Mouse (Mus musculus) kidney, postnatal 0 days (tissue): Measurements from ENCODE around the gene Mpped2. TPM values are rescaled to one million over a fixed set of nuclear protein-coding genes. Genes with fewer than 3 reads are reported as not detected.

Experiments used
- ATAC-seq: fragments of 200-750 bp; cut with Nextera tagmentation; replicated peaks from 2 replicates; pipeline ENCODE4 v1.8.0; 2017; ENCODE audit warnings: low read depth, moderate number of reproducible peaks, moderate TSS enrichment, moderate library complexity; ENCODE audit not compliant: low FRiP score
- DNase-seq: peaks from one replicate; pipeline ENCODE4 v3.0.0-alpha.2; 2016; ENCODE audit warnings: low spot score
- H3K27ac ChIP-seq: fragments of 300-500 bp; sonication (generic); 2 replicates; pipeline ENCODE4 v1.5.1; 2014; ENCODE audit warnings: mild to moderate bottlenecking
- H3K27me3 ChIP-seq: fragments of 300-500 bp; sonication (generic); 2 replicates; pipeline ENCODE4 v1.6.1; 2014; ENCODE audit warnings: low read length, mixed read lengths; ENCODE audit not compliant: insufficient read depth
- H3K36me3 ChIP-seq: fragments of 300-500 bp; sonication (generic); 2 replicates; pipeline ENCODE4 v1.6.1; 2014; ENCODE audit warnings: low read length, mixed read lengths; ENCODE audit not compliant: insufficient read depth
- H3K4me1 ChIP-seq: fragments of 300-500 bp; sonication (generic); replicated peaks from 2 replicates; pipeline ENCODE4 v1.6.1; 2014; ENCODE audit warnings: antibody characterized with exemption, low read length, mixed read lengths; ENCODE audit not compliant: insufficient read depth
- H3K4me2 ChIP-seq: fragments of 300-500 bp; sonication (generic); 2 replicates; pipeline ENCODE4 v1.6.1; 2014; ENCODE audit warnings: mild to moderate bottlenecking, low read length, moderate library complexity, mixed read lengths
- H3K4me3 ChIP-seq: fragments of 300-500 bp; sonication (generic); replicated peaks from 2 replicates; pipeline ENCODE4 v1.5.1; 2014; ENCODE audit warnings: low read depth, low read length
- H3K9ac ChIP-seq: fragments of 300-500 bp; sonication (generic); 2 replicates; pipeline ENCODE4 v1.6.1; 2014; ENCODE audit warnings: low read depth, low read length
- H3K9me3 ChIP-seq: fragments of 300-500 bp; sonication (generic); replicated peaks from 2 replicates; pipeline ENCODE4 v1.6.1; 2016; ENCODE audit warnings: low read length, inconsistent platforms, mixed read lengths
- CTCF ChIP-seq: IDR thresholded peaks from 2 replicates; pipeline ENCODE4 v1.5.1; 2016; ENCODE audit warnings: antibody characterized with exemption, low read depth, mild to moderate bottlenecking, moderate library complexity
- WGBS: fragments of 180-500 bp; shearing (Covaris S2); extraction: QIAGEN DNeasy Blood & Tissue Kit; methylation state at CpG from one replicate; pipeline ENCODE4 v1.1.7; 2014; 5-methylcytosine and 5-hydroxymethylcytosine counted together
- polyA plus RNA-seq: library from polyadenylated mRNA; unstranded; fragments of >200 nt; fragmentation: Nextera tagmentation; extraction: Ambion mirVana; gene quantifications from 2 replicates; pipeline ENCODE4 v1.2.1, GENCODE M21; 2015

Mpped2 gene
- polyA plus RNA-seq, 1 experiment from 2014 or later, result 33.2 TPM

DNA sequence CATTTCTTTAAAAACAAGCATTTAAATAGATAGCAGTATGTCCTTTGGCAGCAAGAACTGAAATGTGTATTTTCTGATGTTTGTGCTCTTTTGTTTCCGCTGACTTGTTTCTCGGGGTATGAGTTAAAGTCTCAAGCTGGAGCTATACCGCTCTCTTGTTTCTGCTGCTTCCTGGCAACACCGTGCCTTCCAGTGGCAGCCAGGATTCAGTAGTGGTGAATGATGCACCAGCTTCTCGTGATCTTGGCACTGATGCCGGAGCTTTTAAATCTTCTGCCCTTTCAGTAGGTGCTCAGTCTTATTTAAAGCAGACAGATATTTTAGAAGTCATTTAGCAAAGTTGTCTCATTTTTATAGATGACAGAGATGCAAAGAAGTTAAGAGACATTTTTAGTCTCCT lies 53.1 kb downstream of the Mpped2 start:
- H3K4me2 ChIP-seq, result no peak overlapping the region
- H3K36me3 ChIP-seq, result no peaks in the 10 kb centered on the region
- no peak overlapping the region for H3K9ac ChIP-seq
- DNase-seq (no peak), ATAC-seq (no peak)
- H3K9me3 ChIP-seq, result no peaks in the 10 kb centered on the region
- H3K27me3 ChIP-seq, result 0 out of 2 replicates have a peak, but pooled peaks cover 3% of the 10 kb centered on the region
- H3K4me1 ChIP-seq, result no peaks in the 10 kb centered on the region
- no peak overlapping the region for H3K4me3 ChIP-seq
- H3K27ac ChIP-seq, result no peak overlapping the region
- no peak for TF ChIP-seq CTCF
- WGBS, result 72% methylated on average over 6 of the region's 6 CpGs

- Histone ChIP-seq H3K9me3 (no peaks in the 10 kb centered on the region), H3K9ac (no peak overlapping the region), H3K4me1 (no peaks in the 10 kb centered on the region), H3K36me3 (no peaks in the 10 kb centered on the region), H3K27me3 (0 out of 2 replicates have a peak, but pooled peaks cover 3% of the 10 kb centered on the region), H3K27ac (0 out of 2 replicates have a peak overlapping the region, but pooled peaks have one; percentile 1), H3K4me2 (no peak overlapping the region), H3K4me3 (no peak overlapping the region)
- no peak for TF ChIP-seq CTCF
- DNase-seq, result peak; percentile 29
- peak; percentile 30; the same call in 1 of the 2 replicates for ATAC-seq
- 24% methylated on average over 4 of the region's 4 CpGs for WGBS
These were observed 53.8 kb downstream of the Mpped2 start for GRCm38 (mm10) chr2:106746905-106747304.

DNA sequence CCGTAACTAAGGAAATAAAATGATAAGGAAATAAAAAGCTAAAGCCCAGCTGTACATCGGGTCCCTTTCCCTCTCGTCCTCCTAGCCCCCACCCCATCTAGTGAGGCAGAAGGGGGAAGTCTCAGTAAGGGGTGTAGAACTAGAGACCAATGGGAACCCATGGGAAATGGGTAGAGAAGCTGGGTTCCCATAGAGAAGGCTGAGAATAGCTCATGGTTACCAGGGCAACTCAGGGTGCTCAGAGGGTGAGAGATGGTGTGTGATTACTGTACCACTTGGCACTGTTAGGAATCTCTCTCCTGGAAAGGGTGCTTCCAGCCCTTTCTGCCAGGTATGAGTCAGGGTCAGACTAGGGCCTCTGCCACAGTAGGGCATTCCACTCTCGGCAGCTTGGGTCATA lies 54.3 kb downstream of the Mpped2 start:
- Histone ChIP-seq H3K27me3 (0 out of 2 replicates have a peak, but pooled peaks cover 3% of the 10 kb centered on the region), H3K4me2 (no peak overlapping the region), H3K4me3 (no peak overlapping the region), H3K9me3 (no peaks in the 10 kb centered on the region), H3K27ac (no peak overlapping the region), H3K9ac (no peak overlapping the region), H3K4me1 (no peaks in the 10 kb centered on the region), H3K36me3 (no peaks in the 10 kb centered on the region)
- peak; percentile 77 for ATAC-seq
- no peak for TF ChIP-seq CTCF
- no peak for DNase-seq
- WGBS, result 44% methylated on average over 4 of the region's 4 CpGs

DNA sequence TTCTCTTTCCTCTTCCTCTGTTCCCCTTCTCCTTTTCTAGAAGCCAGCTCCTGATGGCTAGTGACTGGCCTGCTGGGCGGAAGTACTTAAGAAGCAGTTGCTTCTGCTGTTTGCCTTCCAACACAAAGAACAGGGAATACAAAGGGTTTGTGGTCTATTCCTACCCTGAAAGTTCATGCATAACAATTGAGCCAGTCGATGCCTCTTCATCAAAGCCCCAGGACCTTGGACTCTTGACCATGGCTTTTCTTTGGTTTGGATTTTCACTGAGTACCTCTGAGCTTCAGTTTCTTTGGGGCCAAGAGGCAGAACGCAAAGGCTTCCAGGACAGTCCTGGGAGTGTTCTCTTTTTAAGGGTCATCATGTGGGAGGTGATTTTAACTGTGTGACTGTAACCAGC lies 57.8 kb downstream of the Mpped2 start:
- Histone ChIP-seq H3K36me3 (no peaks in the 10 kb centered on the region), H3K9me3 (no peaks in the 10 kb centered on the region), H3K27me3 (0 out of 2 replicates have a peak, but pooled peaks cover 3% of the 10 kb centered on the region), H3K4me2 (no peak overlapping the region), H3K27ac (no peak overlapping the region), H3K4me3 (no peak overlapping the region), H3K4me1 (0 out of 2 replicates have a peak, but pooled peaks cover 5% of the 10 kb centered on the region), H3K9ac (no peak overlapping the region)
- WGBS, result 52% methylated on average over 3 of the region's 3 CpGs
- DNase-seq (peak; percentile 69), ATAC-seq (no peak)
- TF ChIP-seq CTCF, result no peak

DNA sequence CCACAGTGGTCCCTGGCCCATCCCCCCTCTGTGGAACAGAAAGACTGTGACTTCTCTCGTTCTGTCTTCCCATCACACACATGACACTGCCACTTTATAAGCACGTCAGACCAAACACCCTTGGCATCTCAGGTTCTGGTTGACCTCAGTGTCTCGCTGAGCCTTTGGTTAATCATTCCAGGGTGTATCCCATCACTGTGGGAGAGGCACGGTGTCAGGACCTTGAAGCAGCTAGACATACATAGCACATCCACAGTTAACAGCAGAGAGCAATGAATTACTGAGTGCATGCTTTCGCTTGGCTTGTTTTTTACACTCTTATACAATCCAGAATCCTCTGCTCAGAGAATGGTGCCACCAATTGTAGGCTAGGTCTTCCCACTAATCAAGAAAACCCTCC lies 60.6 kb downstream of the Mpped2 start:
- Histone ChIP-seq H3K36me3 (no peaks in the 10 kb centered on the region), H3K27ac (no peak overlapping the region), H3K4me1 (0 out of 2 replicates have a peak, but pooled peaks cover 9% of the 10 kb centered on the region), H3K4me2 (no peak overlapping the region), H3K9ac (no peak overlapping the region), H3K9me3 (no peaks in the 10 kb centered on the region), H3K4me3 (no peak overlapping the region), H3K27me3 (no peaks in the 10 kb centered on the region)
- DNase-seq, result no peak
- ATAC-seq, result peak; percentile 70
- 50% methylated on average over 5 of the region's 5 CpGs for WGBS
- no peak for TF ChIP-seq CTCF

DNA sequence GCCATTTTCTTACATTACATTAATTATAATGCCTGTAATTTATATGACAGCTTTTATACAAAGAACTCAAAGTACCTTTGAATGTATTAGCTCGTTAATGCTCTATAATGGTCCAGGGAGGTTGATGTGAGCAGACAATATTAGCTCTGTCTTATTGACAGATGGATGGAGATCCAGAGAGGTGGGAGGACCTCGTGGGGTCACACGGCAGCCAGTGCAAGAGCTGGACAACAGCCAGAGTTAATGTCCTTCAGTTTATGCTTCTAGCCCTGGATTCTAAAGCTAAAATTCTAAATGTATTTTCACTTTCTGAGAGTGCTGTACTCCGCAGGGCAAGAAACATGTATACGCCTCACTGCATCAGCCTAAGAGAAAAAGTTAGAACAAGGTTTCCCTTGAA lies 61.6 kb downstream of the Mpped2 start:
- H3K36me3 ChIP-seq, result no peaks in the 10 kb centered on the region
- H3K4me1 ChIP-seq, result 0 out of 2 replicates have a peak, but pooled peaks cover 9% of the 10 kb centered on the region
- WGBS, result 48% methylated on average over 5 of the region's 5 CpGs
- H3K9ac ChIP-seq, result no peak overlapping the region
- no peak overlapping the region for H3K27ac ChIP-seq
- H3K4me3 ChIP-seq, result no peak overlapping the region
- TF ChIP-seq CTCF, result no peak
- H3K9me3 ChIP-seq, result no peaks in the 10 kb centered on the region
- H3K4me2 ChIP-seq, result no peak overlapping the region
- no peak for ATAC-seq
- no peak for DNase-seq
- no peaks in the 10 kb centered on the region for H3K27me3 ChIP-seq
